Mouse (Mus musculus) MN1 (cell line): ENCODE results near the gene Fli1.

Source experiments
- DNase-seq: peaks from one replicate; pipeline ENCODE4 v3.0.0-alpha.2; 2016; ENCODE audit warnings: low spot score

The Fli1 gene

DNA sequence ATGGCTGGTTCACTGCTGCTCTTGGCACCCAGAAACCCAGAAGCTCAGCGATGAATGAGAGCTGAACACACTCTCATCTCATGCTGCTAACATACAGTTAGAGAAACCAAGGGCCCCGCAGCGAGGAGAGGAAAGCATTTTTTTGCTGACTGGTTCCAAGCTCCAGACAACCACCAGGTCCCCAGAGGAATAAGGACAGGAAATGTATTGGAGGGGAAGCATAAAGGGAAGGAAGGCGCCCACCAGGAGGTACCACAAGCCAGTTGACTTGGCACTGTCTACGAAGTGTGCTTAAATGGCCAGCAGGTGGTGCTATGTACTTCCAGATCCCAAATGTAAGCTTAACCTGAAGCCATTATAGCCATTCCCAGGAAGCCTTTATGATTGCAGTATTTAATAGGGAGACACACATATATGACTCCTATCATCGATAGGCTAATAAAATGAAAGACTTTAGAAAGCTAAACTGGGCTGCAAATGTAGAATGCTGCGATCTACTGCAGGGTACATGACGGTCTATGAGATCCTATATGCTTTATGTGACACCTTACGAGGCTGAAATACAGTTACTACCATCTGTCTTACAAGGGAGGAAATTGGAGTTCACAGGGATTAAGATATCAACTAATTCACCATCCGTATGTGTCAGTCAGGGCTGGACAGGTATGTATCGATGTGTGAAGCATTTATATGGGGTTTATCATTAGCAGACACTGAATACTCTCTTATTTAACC is 137.3 kb downstream of the Fli1 start:
- DNase-seq = peak; percentile 28

DNA sequence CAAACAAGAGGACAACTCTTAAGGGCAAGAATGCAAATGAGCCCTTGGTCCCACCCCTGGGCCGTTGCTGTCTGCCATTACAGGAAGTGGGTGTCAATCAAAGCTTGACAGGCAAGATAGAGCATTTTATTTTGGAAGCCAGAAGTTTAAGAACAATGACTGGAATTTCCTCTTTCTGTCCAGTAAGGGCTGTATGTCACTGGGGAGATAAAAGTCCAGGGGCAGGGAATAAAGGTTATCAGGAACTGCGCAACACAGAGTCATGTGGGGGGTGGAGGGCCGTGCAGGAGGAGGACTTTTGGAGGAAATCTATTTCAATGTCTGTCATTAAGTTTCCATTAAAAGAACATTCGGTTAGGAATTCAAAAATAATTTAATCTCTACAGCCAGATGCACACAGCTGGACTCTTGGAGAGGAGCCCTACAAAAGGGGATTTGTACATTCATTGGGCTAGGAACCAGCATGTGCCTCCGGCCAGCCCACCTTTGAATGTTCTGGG is 141.9 kb downstream of the Fli1 start:
- no peak for DNase-seq

DNA sequence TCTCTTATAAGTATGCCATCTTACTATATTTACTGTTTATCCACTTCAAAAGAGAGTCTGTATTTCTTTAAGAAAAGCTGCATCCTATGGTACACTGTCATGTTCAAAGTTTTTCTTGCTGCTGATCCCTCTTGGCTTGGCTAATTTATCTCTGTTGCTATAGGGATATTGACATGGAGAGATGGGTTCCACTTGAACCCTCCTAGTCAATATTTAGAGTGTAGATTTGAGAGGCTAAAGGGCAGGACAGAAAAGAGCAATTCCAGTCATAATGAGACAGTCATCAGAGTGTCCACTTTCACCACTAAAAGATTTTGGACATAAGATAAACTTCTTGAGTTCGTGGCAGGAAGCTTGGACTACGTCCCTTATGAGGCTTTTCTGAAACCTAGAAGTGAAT is 142.4 kb downstream of the Fli1 start:
- no peak for DNase-seq

DNA sequence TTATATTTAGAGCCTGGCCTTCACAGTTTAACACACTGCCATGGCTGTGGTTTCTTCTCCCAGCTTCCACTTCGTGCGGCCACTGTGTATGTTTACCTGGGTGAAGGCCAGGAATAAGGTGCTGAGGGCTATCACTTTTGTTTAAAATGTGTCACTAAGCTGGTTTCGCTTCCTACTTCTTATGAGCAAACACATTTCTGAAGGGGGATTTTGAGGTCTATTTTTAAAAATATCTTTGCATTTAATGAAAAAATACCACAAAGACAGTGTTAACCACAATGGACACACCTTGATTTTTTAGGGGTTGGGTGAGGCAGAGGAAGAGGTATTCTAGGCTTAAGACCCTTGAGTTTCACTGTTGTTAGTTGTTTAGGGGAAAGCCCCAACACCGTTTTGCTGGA is 147.9 kb downstream of the Fli1 start:
- no peak for DNase-seq

DNA sequence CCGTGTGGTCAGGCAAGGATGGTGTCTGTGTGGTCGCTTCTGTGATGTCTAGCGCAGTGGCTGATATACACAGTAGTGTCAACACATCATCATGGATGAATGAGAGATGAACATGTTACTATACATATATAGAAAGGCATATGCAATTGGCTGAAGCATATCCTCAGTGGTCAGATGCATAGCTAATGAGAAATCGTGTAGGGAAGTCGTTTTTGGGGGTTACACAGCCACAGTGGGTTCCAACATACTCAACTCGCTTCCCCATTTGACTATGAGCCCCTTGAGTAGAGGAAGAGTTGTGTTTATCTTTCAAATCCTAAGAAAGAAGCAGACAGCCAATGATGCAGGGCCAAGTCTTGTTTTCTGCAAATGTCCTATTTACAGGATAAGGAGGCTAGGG is 149.9 kb downstream of the Fli1 start:
- no peak for DNase-seq

DNA sequence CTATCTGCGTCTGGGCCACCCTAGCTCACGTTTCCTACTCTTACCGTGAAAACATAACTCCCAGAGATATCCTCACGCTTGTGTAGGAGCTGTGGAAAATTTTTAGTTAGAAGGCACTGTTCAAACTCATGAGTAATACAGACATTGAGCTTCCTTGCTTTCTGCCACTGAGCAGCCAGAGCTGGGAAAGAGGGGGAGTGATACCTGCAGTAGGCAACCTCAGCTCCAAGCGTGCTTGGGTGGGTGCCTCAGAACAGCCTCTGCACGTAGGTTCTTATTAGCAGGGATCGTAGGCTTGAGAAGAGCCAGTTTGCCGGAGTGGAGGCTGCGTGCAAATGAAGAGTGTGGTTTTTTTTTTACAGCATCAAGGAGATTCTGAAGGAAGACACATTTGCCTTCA is 151.0 kb downstream of the Fli1 start:
- DNase-seq = no peak

DNA sequence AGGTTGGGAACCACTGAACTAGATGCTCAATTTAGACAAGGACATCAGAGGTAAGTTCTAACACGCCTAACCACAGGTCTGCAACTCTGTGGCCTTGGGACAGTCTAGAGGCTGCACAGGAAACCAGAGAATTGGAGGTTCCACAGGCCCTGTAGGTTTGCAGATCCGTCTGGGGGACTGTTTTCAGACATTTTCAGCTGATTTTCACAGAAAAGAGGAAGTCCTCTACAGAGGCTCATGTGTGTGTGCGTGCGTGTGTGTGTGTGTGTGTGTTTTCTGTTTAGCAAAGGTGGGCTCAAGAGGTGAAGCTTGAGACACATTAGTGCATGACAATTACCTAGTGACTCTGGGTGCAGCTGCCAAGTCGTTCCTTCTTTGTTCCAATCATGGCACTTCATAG is 151.6 kb downstream of the Fli1 start:
- no peak for DNase-seq

DNA sequence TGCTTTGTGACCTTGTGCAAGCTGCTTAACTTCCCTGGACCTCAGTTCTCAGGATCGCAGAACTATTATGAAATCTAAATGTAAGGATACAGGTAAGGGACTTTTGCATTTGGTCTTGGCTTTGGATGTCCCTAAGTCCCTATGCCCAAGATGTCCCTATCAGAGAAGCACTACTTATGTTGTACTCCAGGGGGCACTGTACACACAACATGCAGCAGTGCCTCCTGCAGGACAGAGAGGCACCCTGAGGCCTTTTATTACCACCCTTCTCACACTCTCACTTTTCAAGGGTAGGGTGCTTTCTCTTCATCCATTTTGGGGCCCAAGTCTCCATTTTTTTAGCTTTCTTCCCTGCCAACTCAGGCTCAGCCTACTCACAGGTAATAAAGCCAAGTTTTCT is 154.5 kb downstream of the Fli1 start:
- no peak for DNase-seq

DNA sequence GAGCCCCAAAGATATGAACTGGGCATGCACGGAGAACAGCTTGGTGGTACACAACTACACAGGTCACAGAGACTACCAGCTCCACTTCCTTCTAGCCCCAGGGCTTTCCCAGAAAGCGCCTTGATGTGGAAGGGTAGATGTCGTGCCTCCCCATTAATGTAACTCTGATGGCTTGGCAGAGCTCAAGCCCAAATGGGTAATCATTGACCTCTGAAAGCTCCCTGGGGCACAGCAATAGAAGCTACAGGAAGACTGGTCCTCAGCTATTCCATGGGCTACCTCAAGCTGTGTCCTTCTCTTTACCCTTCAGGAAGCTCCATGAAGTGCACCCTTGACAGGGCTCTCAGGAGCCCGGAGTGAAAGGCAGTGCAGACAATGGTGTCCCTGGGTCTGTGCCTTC is 157.8 kb downstream of the Fli1 start:
- no peak for DNase-seq

DNA sequence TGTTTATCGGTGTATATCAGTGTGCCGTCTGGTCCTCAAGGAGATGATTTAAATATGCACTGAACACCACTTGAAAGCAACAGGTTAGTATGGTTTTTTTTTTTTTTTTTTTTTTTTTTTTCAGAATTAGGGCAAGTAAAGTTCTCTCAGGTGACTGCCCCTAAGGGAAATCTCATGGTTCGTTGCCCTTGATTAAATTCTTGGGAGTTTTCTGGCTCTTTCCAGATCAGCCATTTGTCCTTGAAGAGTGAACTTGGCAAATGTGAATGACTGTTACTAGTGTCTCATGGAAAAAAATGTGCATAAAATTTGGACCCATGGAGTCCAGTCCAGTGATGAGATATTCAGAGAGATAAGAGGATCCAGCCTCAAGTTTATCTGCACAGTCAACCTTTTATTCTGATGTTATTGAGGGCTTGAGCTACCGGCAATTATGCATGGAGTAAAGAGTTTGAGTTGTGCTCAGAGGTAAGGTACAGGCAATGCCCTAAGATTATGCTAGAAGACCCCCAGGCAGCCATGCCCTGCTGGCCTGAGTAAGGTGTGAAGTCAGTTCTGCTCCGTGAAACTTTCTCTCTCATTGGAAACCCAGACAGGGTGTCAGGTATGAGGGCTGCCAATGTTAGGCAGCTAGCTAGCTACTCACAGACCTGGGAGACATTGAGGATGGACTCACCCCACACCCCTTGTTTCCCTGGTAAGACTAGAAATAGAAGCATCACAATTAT is 165.6 kb downstream of the Fli1 start:
- DNase-seq = no peak

DNA sequence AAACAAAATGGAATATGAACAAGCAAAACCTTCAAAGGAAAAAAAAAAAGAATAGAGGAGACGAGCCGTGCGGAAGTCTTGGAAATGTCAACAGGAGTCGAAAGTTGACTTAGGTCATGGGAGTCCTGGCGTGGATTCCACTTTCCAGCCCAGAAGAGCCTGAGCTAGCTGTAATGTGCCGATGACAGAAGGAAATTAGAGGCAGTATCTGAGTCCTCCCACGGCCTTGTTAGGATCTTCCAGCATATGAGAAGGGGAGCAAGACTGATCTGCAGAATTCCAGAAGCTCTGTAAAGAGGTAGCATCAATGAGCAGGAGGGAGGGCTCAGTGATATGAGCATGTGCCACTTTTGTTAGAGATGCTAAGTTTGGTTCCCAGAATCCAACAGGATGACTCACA is 166.6 kb downstream of the Fli1 start:
- DNase-seq = no peak

DNA sequence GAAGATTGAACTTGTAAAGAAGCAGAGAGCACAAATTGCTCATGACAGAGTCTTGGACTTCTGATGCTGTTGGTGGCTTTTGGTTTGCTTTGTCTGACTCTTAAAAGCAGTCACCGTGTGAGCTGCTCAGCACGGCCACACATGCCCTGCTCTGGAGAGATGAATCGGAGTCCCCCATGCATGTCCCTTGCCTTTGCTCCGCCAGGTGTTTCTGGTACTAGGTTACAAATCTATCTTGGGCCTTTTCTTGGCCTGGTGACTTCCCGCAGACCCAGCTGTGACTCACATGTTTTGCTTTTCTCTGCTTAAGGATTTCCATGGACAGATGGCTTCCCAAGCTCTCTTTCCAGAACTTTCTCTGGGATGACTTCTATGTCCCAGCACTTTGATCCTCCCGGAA is 169.0 kb downstream of the Fli1 start:
- DNase-seq = no peak
